Mouse (Mus musculus) stomach, embryonic 14.5 days (tissue): ENCODE measurements at regions not wholly inside any gene's neighbourhood (a gene's known extent, or its start where the extent isn't known, plus 50 kb on each side); places are given as distances from the start of the nearest gene placed in this dataset.

Experiments used
- ATAC-seq: fragments of 200-750 bp; cut with Nextera tagmentation; 2 replicates; pipeline ENCODE4 v1.8.0; 2017; ENCODE audit warnings: low read depth, moderate TSS enrichment; ENCODE audit not compliant: insufficient number of reproducible peaks, insufficient read depth, low FRiP score
- H3K27ac ChIP-seq: fragments of 300-500 bp; sonication (generic); 2 replicates; pipeline ENCODE4 v1.5.1; 2014; ENCODE audit warnings: mild to moderate bottlenecking, low read length, moderate library complexity, mixed read lengths
- H3K27me3 ChIP-seq: fragments of 300-500 bp; sonication (generic); 2 replicates; pipeline ENCODE4 v1.6.1; 2014; ENCODE audit warnings: low read length, control low read depth, mixed read lengths; ENCODE audit not compliant: control insufficient read depth, insufficient read depth
- H3K36me3 ChIP-seq: fragments of 300-500 bp; sonication (generic); 2 replicates; pipeline ENCODE4 v1.6.1; 2014; ENCODE audit warnings: mild to moderate bottlenecking, control low read depth, low read length, moderate library complexity, mixed read lengths; ENCODE audit not compliant: control insufficient read depth, insufficient read depth
- H3K4me1 ChIP-seq: fragments of 300-500 bp; sonication (generic); 2 replicates; pipeline ENCODE4 v1.6.1; 2014; ENCODE audit warnings: low read length, control low read depth, mixed read lengths; ENCODE audit not compliant: control insufficient read depth, insufficient read depth
- H3K4me2 ChIP-seq: fragments of 300-500 bp; sonication (generic); replicated peaks from 2 replicates; pipeline ENCODE4 v1.6.1; 2014; ENCODE audit warnings: low read depth, low read length, control low read depth
- H3K4me3 ChIP-seq: fragments of 300-500 bp; sonication (generic); 2 replicates; pipeline ENCODE4 v1.5.1; 2014; ENCODE audit warnings: low read depth, low read length, control low read depth
- H3K9ac ChIP-seq: fragments of 300-500 bp; sonication (generic); replicated peaks from 2 replicates; pipeline ENCODE4 v1.6.1; 2014; ENCODE audit warnings: low read depth, mild to moderate bottlenecking, control low read depth, low read length, moderate library complexity, mixed read lengths
- H3K9me3 ChIP-seq: fragments of 300-500 bp; sonication (generic); 2 replicates; pipeline ENCODE4 v1.6.1; 2016; ENCODE audit warnings: low read depth, low read length, control low read depth; ENCODE audit not compliant: control insufficient read depth
- WGBS: fragments of 180-500 bp; shearing (Covaris S2); extraction: QIAGEN DNeasy Blood & Tissue Kit; methylation state at CpG from one replicate; pipeline ENCODE4 v1.1.7; 2014; 5-methylcytosine and 5-hydroxymethylcytosine counted together

- Histone ChIP-seq H3K4me1 (no peaks in the 10 kb centered on the region), H3K9ac (no peak overlapping the region), H3K27me3 (no peaks in the 10 kb centered on the region), H3K9me3 (no peaks in the 10 kb centered on the region), H3K27ac (no peak overlapping the region), H3K36me3 (no peaks in the 10 kb centered on the region), H3K4me2 (no peak overlapping the region), H3K4me3 (no peak overlapping the region)
- 79% methylated on average over 8 of the region's 8 CpGs for WGBS
- no peak for ATAC-seq
Measured at GRCm38 (mm10) chr9:61829736-61830135, 84.6 kb downstream of the Rplp1 start.

- Histone ChIP-seq H3K36me3 (no peaks in the 10 kb centered on the region), H3K27ac (no peak overlapping the region), H3K9me3 (no peaks in the 10 kb centered on the region), H3K9ac (no peak overlapping the region), H3K27me3 (no peaks in the 10 kb centered on the region), H3K4me3 (no peak overlapping the region), H3K4me1 (no peaks in the 10 kb centered on the region), H3K4me2 (no peak overlapping the region)
- no peak for ATAC-seq
- 77% methylated on average over 3 of the region's 3 CpGs for WGBS
Measured at GRCm38 (mm10) chr9:61829301-61829700, 85.0 kb downstream of the Rplp1 start.

GRCm38 (mm10) chr9:61827721-61828120 lies 86.6 kb downstream of the Rplp1 start:
- Histone ChIP-seq H3K9ac (no peak overlapping the region), H3K36me3 (no peaks in the 10 kb centered on the region), H3K27ac (no peak overlapping the region), H3K27me3 (no peaks in the 10 kb centered on the region), H3K4me2 (no peak overlapping the region), H3K4me3 (no peak overlapping the region), H3K9me3 (no peaks in the 10 kb centered on the region), H3K4me1 (no peaks in the 10 kb centered on the region)
- WGBS, result 96% methylated on average over 4 of the region's 4 CpGs
- no peak for ATAC-seq

- H3K4me3 ChIP-seq, result no peak overlapping the region
- H3K27ac ChIP-seq, result no peak overlapping the region
- ATAC-seq, result no peak
- H3K27me3 ChIP-seq, result no peaks in the 10 kb centered on the region
- no peaks in the 10 kb centered on the region for H3K9me3 ChIP-seq
- no peaks in the 10 kb centered on the region for H3K4me1 ChIP-seq
- no peak overlapping the region for H3K9ac ChIP-seq
- H3K4me2 ChIP-seq, result no peak overlapping the region
- WGBS, result 75% methylated on average over 2 of the region's 2 CpGs
- H3K36me3 ChIP-seq, result no peaks in the 10 kb centered on the region
Measured at GRCm38 (mm10) chr9:61827014-61827413, 87.3 kb downstream of the Rplp1 start.

- no peaks in the 10 kb centered on the region for H3K27me3 ChIP-seq
- no peak overlapping the region for H3K27ac ChIP-seq
- ATAC-seq, result no peak
- WGBS, result 68% methylated on average over 3 of the region's 3 CpGs
- no peaks in the 10 kb centered on the region for H3K9me3 ChIP-seq
- no peak overlapping the region for H3K4me3 ChIP-seq
- H3K4me1 ChIP-seq, result no peaks in the 10 kb centered on the region
- H3K4me2 ChIP-seq, result no peak overlapping the region
- H3K36me3 ChIP-seq, result no peaks in the 10 kb centered on the region
- no peak overlapping the region for H3K9ac ChIP-seq
Measured at GRCm38 (mm10) chr9:61826415-61826814, 87.9 kb downstream of the Rplp1 start.

GRCm38 (mm10) chr9:61825804-61826203 lies 88.5 kb downstream of the Rplp1 start:
- ATAC-seq, result no peak
- Histone ChIP-seq H3K4me1 (no peaks in the 10 kb centered on the region), H3K9ac (no peak overlapping the region), H3K27me3 (no peaks in the 10 kb centered on the region), H3K36me3 (no peaks in the 10 kb centered on the region), H3K4me3 (no peak overlapping the region), H3K9me3 (no peaks in the 10 kb centered on the region), H3K27ac (no peak overlapping the region), H3K4me2 (no peak overlapping the region)
- WGBS, result 57% methylated on average over 2 of the region's 2 CpGs

- H3K36me3 ChIP-seq, result no peaks in the 10 kb centered on the region
- H3K4me1 ChIP-seq, result no peaks in the 10 kb centered on the region
- no peaks in the 10 kb centered on the region for H3K27me3 ChIP-seq
- no peaks in the 10 kb centered on the region for H3K9me3 ChIP-seq
- H3K9ac ChIP-seq, result no peak overlapping the region
- 31% methylated on average over 1 of the region's 1 CpGs for WGBS
- H3K4me2 ChIP-seq, result no peak overlapping the region
- no peak overlapping the region for H3K27ac ChIP-seq
- no peak for ATAC-seq
- H3K4me3 ChIP-seq, result no peak overlapping the region
Measured at GRCm38 (mm10) chr9:61819836-61820235, 94.5 kb downstream of the Rplp1 start.

- ATAC-seq, result no peak
- no peak overlapping the region for H3K9ac ChIP-seq
- H3K4me2 ChIP-seq, result no peak overlapping the region
- WGBS, result 65% methylated on average over 11 of the region's 11 CpGs
- H3K4me3 ChIP-seq, result no peak overlapping the region
- no peak overlapping the region for H3K27ac ChIP-seq
- no peaks in the 10 kb centered on the region for H3K4me1 ChIP-seq
- no peaks in the 10 kb centered on the region for H3K36me3 ChIP-seq
- H3K27me3 ChIP-seq, result no peaks in the 10 kb centered on the region
- H3K9me3 ChIP-seq, result no peaks in the 10 kb centered on the region
Measured at GRCm38 (mm10) chr9:61816589-61817179, 97.7 kb downstream of the Rplp1 start.

GRCm38 (mm10) chr9:61815995-61816394 lies 98.3 kb downstream of the Rplp1 start:
- Histone ChIP-seq H3K9me3 (no peaks in the 10 kb centered on the region), H3K4me1 (no peaks in the 10 kb centered on the region), H3K4me3 (no peak overlapping the region), H3K4me2 (no peak overlapping the region), H3K27me3 (no peaks in the 10 kb centered on the region), H3K9ac (no peak overlapping the region), H3K27ac (no peak overlapping the region), H3K36me3 (no peaks in the 10 kb centered on the region)
- ATAC-seq, result no peak
- WGBS, result 26% methylated on average over 10 of the region's 10 CpGs
